Mouse (Mus musculus) right cerebral cortex, postnatal 36 days (tissue): Measurements from ENCODE around the gene Sco2.

ENCODE experiments used
- DNase-seq, 2 experiments: peaks; one replicate each; pipeline ENCODE4 v3.0.0; 2022; ENCODE audit warnings: low spot score in 2 of 2, mixed read lengths in 1 of 2

Sco2 gene

GRCm38 (mm10) chr15:89373027-89373761 lies 452 bp downstream of the Sco2 start:
- DNase-seq, result peak; percentile 71 to 81

GRCm38 (mm10) chr15:89372536-89372935 lies 1.1 kb downstream of the Sco2 start:
- no peak for DNase-seq

- DNase-seq, result no peak
Observed at GRCm38 (mm10) chr15:89372068-89372467, 1.6 kb downstream of the Sco2 start.

- no peak for DNase-seq
Observed at GRCm38 (mm10) chr15:89365141-89365551, 8.5 kb downstream of the Sco2 start.

GRCm38 (mm10) chr15:89363051-89363450 lies 10.6 kb downstream of the Sco2 start:
- DNase-seq, result no peak

- DNase-seq, result no peak
Observed at GRCm38 (mm10) chr15:89358784-89359183, 14.9 kb downstream of the Sco2 start.

GRCm38 (mm10) chr15:89356372-89356771 lies 17.3 kb downstream of the Sco2 start:
- DNase-seq, result peak in 1 of 2 experiments; percentile 48

GRCm38 (mm10) chr15:89355241-89356187 lies 18.1 kb downstream of the Sco2 start, which contains the start of the genes Lmf2 and Ncaph2:
Gene Lmf2 (minus strand): TSS chr15:89355659.
Gene Ncaph2 (plus strand): TSS chr15:89355719.
- DNase-seq, result peak; percentile 92

GRCm38 (mm10) chr15:89354455-89354854 lies 19.2 kb downstream of the Sco2 start:
- no peak for DNase-seq

- no peak for DNase-seq
Observed at GRCm38 (mm10) chr15:89353837-89354236, 19.8 kb downstream of the Sco2 start.

GRCm38 (mm10) chr15:89352795-89353194 lies 20.9 kb downstream of the Sco2 start:
- DNase-seq, result no peak

- DNase-seq, result no peak
Observed at GRCm38 (mm10) chr15:89352054-89352453, 21.6 kb downstream of the Sco2 start.

- DNase-seq, result no peak
Observed at GRCm38 (mm10) chr15:89351302-89351701, 22.3 kb downstream of the Sco2 start.

- DNase-seq, result no peak
Observed at GRCm38 (mm10) chr15:89350447-89350846, 23.2 kb downstream of the Sco2 start.

GRCm38 (mm10) chr15:89343325-89343724 lies 30.3 kb downstream of the Sco2 start:
- no peak for DNase-seq

- no peak for DNase-seq
Observed at GRCm38 (mm10) chr15:89341678-89342077, 32.0 kb downstream of the Sco2 start.

- DNase-seq, result no peak
Observed at GRCm38 (mm10) chr15:89340136-89340535, 33.5 kb downstream of the Sco2 start.

GRCm38 (mm10) chr15:89339696-89340095 lies 34.0 kb downstream of the Sco2 start:
- DNase-seq, result no peak

GRCm38 (mm10) chr15:89336422-89336821 lies 37.2 kb downstream of the Sco2 start:
- no peak for DNase-seq

GRCm38 (mm10) chr15:89334774-89335537 lies 38.7 kb downstream of the Sco2 start:
- no peak for DNase-seq

- DNase-seq, result no peak
Observed at GRCm38 (mm10) chr15:89334271-89334670, 39.4 kb downstream of the Sco2 start, which contains the start of gene Miox. Gene Miox (plus strand): TSS chr15:89334398.

- DNase-seq, result no peak
Observed at GRCm38 (mm10) chr15:89326441-89326840, 47.2 kb downstream of the Sco2 start.
